Mouse (Mus musculus) layer of hippocampus, adult 2 months (tissue): ENCODE measurements at regions not wholly inside any gene's neighbourhood (a gene's known extent, or its start where the extent isn't known, plus 50 kb on each side); places are given as distances from the start of the nearest gene placed in this dataset.
A peak's percentile ranks its signal among the peaks of the same experiment; 100 is the strongest.

Source experiments
- DNase-seq, 2 experiments: peaks; one replicate each; pipeline ENCODE4 v3.0.0; 2022; ENCODE audit warnings: low spot score in 2 of 2
- H3K27ac ChIP-seq: fragments of 200-600 bp; 2 replicates; pipeline ENCODE4 v1.8.1; 2022
- H3K4me3 ChIP-seq: fragments of 200-600 bp; 2 replicates; pipeline ENCODE4 v1.8.1; 2022; ENCODE audit warnings: mild to moderate bottlenecking
- CTCF ChIP-seq: fragments of 200-600 bp; conservative IDR thresholded peaks from 2 replicates; pipeline ENCODE4 v1.8.1; 2022; ENCODE audit warnings: antibody characterized with exemption, mild to moderate bottlenecking, moderate library complexity

GRCm38 (mm10) chr10:71798638-71799037 lies 451.1 kb downstream of the Ipmk start:
- Histone ChIP-seq H3K4me3 (no peak overlapping the region), H3K27ac (no peak overlapping the region)
- DNase-seq = no peak
- TF ChIP-seq CTCF = no peak

- Histone ChIP-seq H3K27ac (no peak overlapping the region), H3K4me3 (no peak overlapping the region)
- TF ChIP-seq CTCF = no peak
- no peak for DNase-seq
Observed at GRCm38 (mm10) chr10:71802457-71802856, 454.9 kb downstream of the Ipmk start.

GRCm38 (mm10) chr10:71832633-71833032 lies 485.1 kb downstream of the Ipmk start:
- Histone ChIP-seq H3K27ac (no peak overlapping the region), H3K4me3 (no peak overlapping the region)
- DNase-seq = peak; percentile 12 to 16
- no peak for TF ChIP-seq CTCF

- no peak overlapping the region for H3K4me3 ChIP-seq
- no peak for DNase-seq
- peak; percentile 52 for TF ChIP-seq CTCF
- no peak overlapping the region for H3K27ac ChIP-seq
Observed at GRCm38 (mm10) chr10:71835018-71835417, 487.5 kb downstream of the Ipmk start.

GRCm38 (mm10) chr10:71857089-71857488 lies 509.5 kb downstream of the Ipmk start:
- no peak for TF ChIP-seq CTCF
- no peak overlapping the region for H3K27ac ChIP-seq

GRCm38 (mm10) chr10:71857518-71857973 lies 510.0 kb downstream of the Ipmk start:
- peak; percentile 86 for TF ChIP-seq CTCF
- no peak overlapping the region for H3K27ac ChIP-seq
- H3K4me3 ChIP-seq = peak overlapping the region; percentile 27; the same call in 1 of the 2 replicates
- peak; percentile 66 to 71 for DNase-seq

More at GRCm38 (mm10) chr10:71857089-71857488, 509.5 kb downstream of the Ipmk start:
- no peak for DNase-seq
- no peak overlapping the region for H3K4me3 ChIP-seq

GRCm38 (mm10) chr10:71893726-71894125 lies 546.2 kb downstream of the Ipmk start:
- TF ChIP-seq CTCF = no peak
- DNase-seq = peak in 1 of 2 experiments; percentile 13
- no peak overlapping the region for H3K4me3 ChIP-seq
- H3K27ac ChIP-seq = no peak overlapping the region

- Histone ChIP-seq H3K4me3 (no peak overlapping the region), H3K27ac (no peak overlapping the region)
- no peak for DNase-seq
- TF ChIP-seq CTCF = no peak
Observed at GRCm38 (mm10) chr10:71905029-71905428, 557.5 kb downstream of the Ipmk start.
